Mouse (Mus musculus) liver, embryonic 13.5 days (tissue): ENCODE measurements around the gene Pnlip. TPM values are rescaled to one million over a fixed set of nuclear protein-coding genes. Genes with fewer than 3 reads are reported as not detected.
A peak's percentile ranks its signal among the peaks of the same experiment; 100 is the strongest.

Experiments
- ATAC-seq: fragments of 200-750 bp; cut with Nextera tagmentation; 2 replicates; pipeline ENCODE4 v1.8.0; 2017; ENCODE audit warnings: low read depth, mild to moderate bottlenecking, moderate number of reproducible peaks, moderate library complexity
- DNase-seq: peaks from one replicate; pipeline ENCODE4 v3.0.0; 2022
- H3K27ac ChIP-seq: fragments of 300-500 bp; sonication (generic); 2 replicates; pipeline ENCODE4 v1.5.1; 2015; ENCODE audit warnings: moderate library complexity, mild to moderate bottlenecking, inconsistent platforms
- H3K27me3 ChIP-seq: fragments of 300-500 bp; sonication (generic); 2 replicates; pipeline ENCODE4 v1.6.1; 2015; ENCODE audit warnings: mild to moderate bottlenecking, inconsistent platforms
- H3K36me3 ChIP-seq: fragments of 300-500 bp; sonication (generic); 2 replicates; pipeline ENCODE4 v1.6.1; 2015; ENCODE audit warnings: mild to moderate bottlenecking, inconsistent platforms
- H3K4me1 ChIP-seq: fragments of 300-500 bp; sonication (generic); replicated peaks from 2 replicates; pipeline ENCODE4 v1.6.1; 2015; ENCODE audit warnings: inconsistent platforms
- H3K4me2 ChIP-seq: fragments of 300-500 bp; sonication (generic); 2 replicates; pipeline ENCODE4 v1.6.1; 2015; ENCODE audit warnings: inconsistent platforms, mild to moderate bottlenecking, moderate library complexity
- H3K4me3 ChIP-seq: fragments of 300-500 bp; sonication (generic); replicated peaks from 2 replicates; pipeline ENCODE4 v1.5.1; 2015; ENCODE audit warnings: mild to moderate bottlenecking, inconsistent platforms
- H3K9ac ChIP-seq: fragments of 300-500 bp; sonication (generic); 2 replicates; pipeline ENCODE4 v1.6.1; 2015; ENCODE audit warnings: mild to moderate bottlenecking, inconsistent platforms
- H3K9me3 ChIP-seq: fragments of 300-500 bp; sonication (generic); replicated peaks from 2 replicates; pipeline ENCODE4 v1.6.1; 2016; ENCODE audit warnings: inconsistent platforms
- WGBS: fragments of 180-500 bp; shearing (Covaris S2); methylation state at CpG from one replicate; pipeline ENCODE4 v1.1.7; 2015; ENCODE audit not compliant: insufficient replicate concordance; 5-methylcytosine and 5-hydroxymethylcytosine counted together
- polyA plus RNA-seq: library from polyadenylated mRNA; unstranded; fragments of >200 nt; fragmentation: Nextera tagmentation; extraction: Ambion mirVana; gene quantifications from 2 replicates; pipeline ENCODE4 v1.2.1, GENCODE M21; 2015

Pnlip gene
- polyA plus RNA-seq, 1 experiment from 2014 or later = not detected

DNA sequence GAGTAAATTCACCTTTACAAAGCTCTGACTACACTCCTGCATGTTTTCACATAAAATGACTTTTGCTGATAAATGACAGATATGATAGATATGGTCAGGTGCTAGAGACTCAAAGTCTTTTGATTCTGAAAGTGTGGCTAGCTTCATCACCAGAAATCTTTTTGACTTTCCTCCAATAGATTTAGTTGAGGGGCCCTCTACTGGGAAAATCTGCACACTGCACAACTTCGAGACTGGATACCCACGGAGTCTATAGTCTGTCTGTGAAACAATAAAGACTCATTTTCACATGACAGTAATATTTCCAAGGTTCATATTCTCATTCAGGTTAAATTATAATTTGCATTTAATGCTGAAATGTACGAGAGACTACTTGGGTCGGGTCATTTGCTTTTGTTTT, 9.8 kb downstream of the Pnlip start:
- Histone ChIP-seq H3K36me3 (no peaks in the 10 kb centered on the region), H3K27ac (no peak overlapping the region), H3K9me3 (no peaks in the 10 kb centered on the region), H3K27me3 (no peaks in the 10 kb centered on the region), H3K9ac (no peak overlapping the region), H3K4me3 (no peak overlapping the region), H3K4me2 (no peak overlapping the region), H3K4me1 (no peaks in the 10 kb centered on the region)
- ATAC-seq = no peak
- no peak for DNase-seq
- WGBS = 49% methylated on average over 4 of the region's 4 CpGs

GRCm38 (mm10) chr19:58663317-58663716, 11.0 kb downstream of the Pnlip start:
- Histone ChIP-seq H3K27me3 (no peaks in the 10 kb centered on the region), H3K36me3 (no peaks in the 10 kb centered on the region), H3K4me2 (no peak overlapping the region), H3K9me3 (no peaks in the 10 kb centered on the region), H3K9ac (no peak overlapping the region), H3K27ac (no peak overlapping the region), H3K4me1 (no peaks in the 10 kb centered on the region), H3K4me3 (no peak overlapping the region)
- WGBS = 45% methylated on average over 2 of the region's 2 CpGs
- DNase-seq (no peak), ATAC-seq (no peak)

GRCm38 (mm10) chr19:58664901-58665300, 12.6 kb downstream of the Pnlip start:
- Histone ChIP-seq H3K4me1 (no peaks in the 10 kb centered on the region), H3K27ac (no peak overlapping the region), H3K27me3 (no peaks in the 10 kb centered on the region), H3K9ac (no peak overlapping the region), H3K36me3 (no peaks in the 10 kb centered on the region), H3K4me2 (no peak overlapping the region), H3K4me3 (no peak overlapping the region), H3K9me3 (no peaks in the 10 kb centered on the region)
- 56% methylated on average over 5 of the region's 5 CpGs for WGBS
- no peak for ATAC-seq
- DNase-seq = no peak

- Histone ChIP-seq H3K9me3 (no peaks in the 10 kb centered on the region), H3K4me2 (no peak overlapping the region), H3K27ac (no peak overlapping the region), H3K4me1 (no peaks in the 10 kb centered on the region), H3K4me3 (no peak overlapping the region), H3K9ac (no peak overlapping the region), H3K27me3 (no peaks in the 10 kb centered on the region), H3K36me3 (no peaks in the 10 kb centered on the region)
- ATAC-seq (no peak), DNase-seq (no peak)
- 53% methylated on average over 2 of the region's 2 CpGs for WGBS
Measured at GRCm38 (mm10) chr19:58674644-58675043, 22.3 kb downstream of the Pnlip start.

DNA sequence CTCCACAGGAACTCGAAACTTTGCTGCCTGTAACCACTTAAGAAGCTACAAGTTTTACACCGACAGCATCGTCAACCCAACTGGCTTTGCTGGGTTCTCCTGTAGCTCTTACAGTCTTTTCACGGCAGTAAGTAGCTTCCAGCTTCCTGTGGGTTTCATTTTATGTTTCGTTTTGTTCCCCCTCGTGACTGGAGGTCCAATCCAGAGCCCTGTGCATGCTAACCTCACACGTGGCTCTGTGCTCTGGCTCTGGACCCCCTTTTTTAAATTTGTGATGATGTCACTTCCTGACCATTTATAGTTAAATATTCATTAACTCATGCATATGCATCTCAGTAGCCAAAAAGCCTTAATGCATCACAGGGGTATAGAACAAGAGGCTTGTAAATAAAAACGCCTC, 24.8 kb downstream of the Pnlip start:
- Histone ChIP-seq H3K9me3 (no peaks in the 10 kb centered on the region), H3K4me1 (no peaks in the 10 kb centered on the region), H3K9ac (no peak overlapping the region), H3K4me3 (no peak overlapping the region), H3K27ac (no peak overlapping the region), H3K27me3 (no peaks in the 10 kb centered on the region), H3K4me2 (no peak overlapping the region), H3K36me3 (no peaks in the 10 kb centered on the region)
- DNase-seq = no peak
- WGBS = 41% methylated on average over 8 of the region's 8 CpGs
- ATAC-seq = no peak

- Histone ChIP-seq H3K4me1 (no peaks in the 10 kb centered on the region), H3K9ac (no peak overlapping the region), H3K27me3 (no peaks in the 10 kb centered on the region), H3K4me3 (no peak overlapping the region), H3K9me3 (no peaks in the 10 kb centered on the region), H3K36me3 (no peaks in the 10 kb centered on the region), H3K27ac (no peak overlapping the region), H3K4me2 (no peak overlapping the region)
- ATAC-seq = no peak
- WGBS = 51% methylated on average over 1 of the region's 1 CpGs
- DNase-seq = no peak
Measured at GRCm38 (mm10) chr19:58688933-58689332, 36.6 kb downstream of the Pnlip start.

DNA sequence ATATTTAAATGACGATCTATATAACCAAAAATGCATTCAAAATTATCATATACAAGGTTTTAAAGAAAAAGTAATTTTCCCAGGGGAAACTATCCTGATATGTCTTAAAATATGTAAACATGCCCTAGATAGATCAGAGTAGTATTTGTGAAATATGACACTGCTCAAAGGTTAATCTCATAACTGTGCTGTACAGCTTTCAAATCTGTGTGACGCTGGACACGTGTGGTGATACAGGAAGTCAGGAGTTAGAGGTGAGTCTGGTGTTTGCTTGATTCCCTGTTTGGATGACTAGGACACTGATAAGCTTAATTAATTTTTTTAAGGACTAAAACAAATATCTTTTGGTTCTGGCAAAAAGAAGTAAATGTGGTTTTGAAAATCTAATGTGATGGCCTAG, 43.0 kb downstream of the Pnlip start:
- WGBS = 69% methylated on average over 3 of the region's 3 CpGs

GRCm38 (mm10) chr19:58696235-58696634, 43.9 kb downstream of the Pnlip start:
- ATAC-seq = no peak
- WGBS = 54% methylated on average over 2 of the region's 2 CpGs
- H3K4me1 ChIP-seq = no peaks in the 10 kb centered on the region

More for the DNA sequence above, 43.0 kb downstream of the Pnlip start:
- Histone ChIP-seq H3K4me1 (no peaks in the 10 kb centered on the region), H3K36me3 (no peaks in the 10 kb centered on the region), H3K9me3 (no peaks in the 10 kb centered on the region), H3K4me2 (no peak overlapping the region), H3K27me3 (no peaks in the 10 kb centered on the region), H3K4me3 (no peak overlapping the region), H3K27ac (no peak overlapping the region), H3K9ac (no peak overlapping the region)
- ATAC-seq (no peak), DNase-seq (no peak)

DNA sequence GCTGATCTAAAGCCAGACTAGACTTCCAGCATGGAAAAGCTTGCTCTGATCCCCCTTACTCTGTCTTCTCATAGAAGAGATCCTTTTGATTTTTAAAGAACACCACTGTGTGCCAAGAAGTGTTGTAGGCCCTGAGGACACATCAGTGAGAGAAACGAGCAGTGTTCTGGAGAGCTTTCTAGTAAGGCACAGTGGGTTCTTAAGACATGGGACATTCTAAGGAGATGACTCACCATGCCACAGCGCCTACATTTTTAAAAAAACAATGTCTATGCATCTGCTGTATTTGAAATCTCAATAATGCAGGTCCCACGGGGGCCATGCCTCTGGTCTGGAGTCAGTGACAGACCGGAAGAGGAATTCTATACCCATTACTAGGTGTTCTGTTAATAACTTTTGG, 52.3 kb downstream of the Pnlip start:
- ATAC-seq (no peak), DNase-seq (no peak)
- H3K9ac ChIP-seq = no peak overlapping the region

More at GRCm38 (mm10) chr19:58696235-58696634, 43.9 kb downstream of the Pnlip start:
- no peak overlapping the region for H3K4me2 ChIP-seq
- DNase-seq = no peak
- no peaks in the 10 kb centered on the region for H3K27me3 ChIP-seq
- H3K27ac ChIP-seq = no peak overlapping the region
- H3K4me3 ChIP-seq = no peak overlapping the region
- H3K36me3 ChIP-seq = no peaks in the 10 kb centered on the region
- H3K9me3 ChIP-seq = no peaks in the 10 kb centered on the region
- no peak overlapping the region for H3K9ac ChIP-seq

GRCm38 (mm10) chr19:58708611-58709010, 56.3 kb downstream of the Pnlip start:
- no peak for DNase-seq
- Histone ChIP-seq H3K36me3 (no peaks in the 10 kb centered on the region), H3K4me2 (no peak overlapping the region), H3K9me3 (no peaks in the 10 kb centered on the region), H3K27ac (no peak overlapping the region), H3K4me3 (no peak overlapping the region), H3K9ac (no peak overlapping the region), H3K4me1 (no peaks in the 10 kb centered on the region), H3K27me3 (no peaks in the 10 kb centered on the region)
- 53% methylated on average over 3 of the region's 3 CpGs for WGBS
- ATAC-seq = no peak

More for the DNA sequence above, 52.3 kb downstream of the Pnlip start:
- no peaks in the 10 kb centered on the region for H3K9me3 ChIP-seq
- WGBS = 61% methylated on average over 4 of the region's 4 CpGs
- no peak overlapping the region for H3K4me2 ChIP-seq
- H3K27me3 ChIP-seq = no peaks in the 10 kb centered on the region
- no peak overlapping the region for H3K27ac ChIP-seq
- no peaks in the 10 kb centered on the region for H3K36me3 ChIP-seq
- H3K4me1 ChIP-seq = no peaks in the 10 kb centered on the region
- no peak overlapping the region for H3K4me3 ChIP-seq

DNA sequence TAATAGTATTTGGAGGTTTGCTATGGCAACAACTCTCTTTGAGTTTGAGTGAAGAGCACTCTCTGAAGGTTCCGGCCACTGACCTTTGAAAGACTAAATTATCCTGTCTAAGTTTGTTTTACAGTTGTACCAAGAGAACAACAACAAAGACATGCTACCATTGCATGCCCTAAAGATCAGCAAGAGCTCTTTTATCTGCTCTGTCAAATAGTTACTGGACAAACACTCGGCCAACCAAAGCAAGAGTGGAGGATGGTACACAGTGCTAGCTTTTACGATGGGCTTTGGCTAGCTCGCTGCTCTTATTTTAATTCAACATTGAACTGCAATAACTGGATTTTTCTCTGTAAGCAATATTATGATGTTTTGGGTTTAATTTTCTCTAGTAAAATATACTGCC, 65.6 kb downstream of the Pnlip start:
- no peaks in the 10 kb centered on the region for H3K9me3 ChIP-seq
- H3K4me1 ChIP-seq = no peaks in the 10 kb centered on the region
- H3K36me3 ChIP-seq = no peaks in the 10 kb centered on the region
- no peak overlapping the region for H3K4me3 ChIP-seq
- peak; percentile 71 for ATAC-seq
- H3K27me3 ChIP-seq = no peaks in the 10 kb centered on the region
- no peak overlapping the region for H3K9ac ChIP-seq
- 71% methylated on average over 4 of the region's 4 CpGs for WGBS
- H3K4me2 ChIP-seq = no peak overlapping the region
- H3K27ac ChIP-seq = no peak overlapping the region
- no peak for DNase-seq

- ATAC-seq (no peak), DNase-seq (no peak)
- H3K9me3 ChIP-seq = no peaks in the 10 kb centered on the region
- no peak overlapping the region for H3K9ac ChIP-seq
- no peak overlapping the region for H3K4me3 ChIP-seq
- no peaks in the 10 kb centered on the region for H3K4me1 ChIP-seq
- H3K36me3 ChIP-seq = no peaks in the 10 kb centered on the region
- H3K4me2 ChIP-seq = no peak overlapping the region
- H3K27ac ChIP-seq = no peak overlapping the region
- no peaks in the 10 kb centered on the region for H3K27me3 ChIP-seq
Measured at GRCm38 (mm10) chr19:58720439-58720838, 68.1 kb downstream of the Pnlip start.
